Mouse (Mus musculus): ENCODE measurements at regions not wholly inside any gene's neighbourhood (a gene's known extent, or its start where the extent isn't known, plus 50 kb on each side); places are given as distances from the start of the nearest gene placed in this dataset.

DNA sequence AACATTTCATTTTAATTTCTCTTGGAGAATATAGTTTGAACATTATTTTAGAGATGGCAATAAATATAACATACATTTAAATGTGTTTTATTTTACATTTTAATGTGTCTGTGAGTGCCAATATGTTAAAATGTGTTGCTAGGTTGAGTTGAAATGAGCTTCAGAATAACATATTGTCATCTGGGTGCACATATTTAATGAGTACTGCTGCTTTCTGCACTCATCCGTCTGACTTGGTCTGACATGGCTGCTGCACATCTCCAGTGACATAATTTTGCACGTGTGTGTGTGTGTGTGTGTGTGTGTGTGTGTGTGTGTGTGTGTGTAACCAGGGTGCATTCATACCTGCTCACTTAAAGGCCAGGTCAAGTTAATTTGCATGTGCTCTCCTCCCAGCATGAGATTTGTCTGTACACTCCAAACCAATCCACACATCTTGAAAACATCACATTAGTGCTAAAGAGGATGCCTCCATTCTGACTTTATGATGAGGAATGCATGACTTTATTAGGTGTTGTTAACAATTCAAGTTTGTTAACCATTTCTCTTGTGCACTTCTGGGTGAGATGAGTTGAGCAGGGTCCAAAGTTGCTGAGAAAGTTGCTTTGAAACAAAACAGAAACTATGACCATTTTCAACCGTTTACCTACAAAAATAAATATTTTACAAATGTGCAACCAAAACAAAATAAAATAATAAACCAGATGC, 334.6 kb downstream of the C1d start:
- no peak overlapping the region for H3K4me2 ChIP-seq (ENCODE audit: low read length)
- no peaks in the 10 kb centered on the region for H3K36me3 ChIP-seq (ENCODE audit: control insufficient read depth, insufficient read depth, low read length)
- H3K4me1 ChIP-seq (ENCODE audit: control insufficient read depth in 2 of 2, insufficient read depth in 2 of 2, low read length in 2 of 2) = no peaks in the 10 kb centered on the region
- H3K27me3 ChIP-seq (ENCODE audit: control insufficient read depth, insufficient read depth, low read length) = no peaks in the 10 kb centered on the region
- H3K9me3 ChIP-seq (ENCODE audit: control insufficient read depth, low read length) = no peaks in the 10 kb centered on the region
- no peak overlapping the region for H3K4me3 ChIP-seq (ENCODE audit: control insufficient read depth in 1 of 2, insufficient read depth in 1 of 2, low read depth in 1 of 2, low read length in 2 of 2)
- WGBS = 55% methylated on average over 3 of the region's 3 CpGs
- no peak overlapping the region for H3K27ac ChIP-seq (replicated peaks in 1 of 2; ENCODE audit: control insufficient read depth in 1 of 2, insufficient read depth in 1 of 2, low read depth in 2 of 2, low read length in 2 of 2)
- no peak overlapping the region for H3K9ac ChIP-seq (ENCODE audit: low read length)
- no peak for ATAC-seq (ENCODE audit: insufficient number of reproducible peaks, insufficient read depth, low FRiP score, low read depth)

GRCm38 (mm10) chr11:17603726-17604493, 346.5 kb downstream of the C1d start:
- Histone ChIP-seq H3K9me3 (ENCODE audit: control insufficient read depth, low read length) (no peaks in the 10 kb centered on the region), H3K9ac (ENCODE audit: low read length) (no peak overlapping the region), H3K4me3 (ENCODE audit: control insufficient read depth in 1 of 2, insufficient read depth in 1 of 2, low read depth in 1 of 2, low read length in 2 of 2) (no peak overlapping the region), H3K27me3 (ENCODE audit: control insufficient read depth, insufficient read depth, low read length) (no peaks in the 10 kb centered on the region), H3K4me1 (ENCODE audit: control insufficient read depth in 2 of 2, insufficient read depth in 2 of 2, low read length in 2 of 2) (no peaks in the 10 kb centered on the region), H3K27ac (replicated peaks in 1 of 2; ENCODE audit: control insufficient read depth in 1 of 2, insufficient read depth in 1 of 2, low read depth in 2 of 2, low read length in 2 of 2) (peak overlapping the region in 1 of 2 experiments; percentile 42; a peak in 1 of 4 replicates), H3K4me2 (ENCODE audit: low read length) (no peak overlapping the region), H3K36me3 (ENCODE audit: control insufficient read depth, insufficient read depth, low read length) (no peaks in the 10 kb centered on the region)
- 66% methylated on average over 6 of the region's 6 CpGs for WGBS
- ATAC-seq (ENCODE audit: insufficient number of reproducible peaks, insufficient read depth, low FRiP score, low read depth) = no peak

GRCm38 (mm10) chr11:17620462-17621248, 333.0 kb downstream of the Etaa1 start:
- Histone ChIP-seq H3K4me1 (ENCODE audit: control insufficient read depth in 2 of 2, insufficient read depth in 2 of 2, low read length in 2 of 2) (no peaks in the 10 kb centered on the region), H3K9me3 (ENCODE audit: control insufficient read depth, low read length) (no peaks in the 10 kb centered on the region), H3K27me3 (ENCODE audit: control insufficient read depth, insufficient read depth, low read length) (no peaks in the 10 kb centered on the region), H3K9ac (ENCODE audit: low read length) (no peak overlapping the region), H3K27ac (replicated peaks in 1 of 2; ENCODE audit: control insufficient read depth in 1 of 2, insufficient read depth in 1 of 2, low read depth in 2 of 2, low read length in 2 of 2) (no peak overlapping the region), H3K4me3 (ENCODE audit: control insufficient read depth in 1 of 2, insufficient read depth in 1 of 2, low read depth in 1 of 2, low read length in 2 of 2) (no peak overlapping the region), H3K36me3 (ENCODE audit: control insufficient read depth, insufficient read depth, low read length) (no peaks in the 10 kb centered on the region), H3K4me2 (ENCODE audit: low read length) (no peak overlapping the region)
- 71% methylated on average over 3 of the region's 3 CpGs for WGBS
- ATAC-seq (ENCODE audit: insufficient number of reproducible peaks, insufficient read depth, low FRiP score, low read depth) = no peak

DNA sequence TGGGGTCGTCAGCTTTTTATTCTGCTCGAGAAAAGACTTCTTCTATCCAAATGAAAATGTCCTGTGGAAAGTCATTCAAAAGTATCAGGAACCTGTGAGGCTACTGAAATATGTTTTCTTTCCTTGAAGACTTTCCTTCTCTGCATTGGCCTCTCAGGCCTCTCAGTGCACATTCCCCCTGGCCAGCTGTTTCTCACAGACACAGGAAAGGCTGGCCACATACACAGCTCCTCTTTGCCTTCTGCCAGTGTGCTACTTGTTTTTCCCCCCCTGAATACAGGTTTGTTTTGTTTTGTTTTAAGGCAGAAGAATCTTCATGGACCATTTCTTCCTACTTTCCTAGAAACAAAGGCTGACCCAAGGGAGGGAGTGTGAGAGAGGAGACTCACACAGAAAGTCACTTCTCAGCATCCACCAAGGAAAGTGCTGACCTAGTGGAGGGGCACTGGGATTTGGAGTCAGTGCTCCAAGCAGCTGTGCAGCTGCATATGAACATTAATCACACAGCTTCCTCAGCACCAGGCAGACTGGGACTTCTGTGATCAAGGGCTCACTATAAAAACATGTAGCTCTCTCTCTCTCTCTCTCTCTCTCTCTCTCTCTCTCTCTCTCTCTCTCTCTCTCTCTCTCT, 324.0 kb downstream of the Etaa1 start:
- H3K4me2 ChIP-seq (ENCODE audit: low read length) = no peak overlapping the region
- H3K9ac ChIP-seq (ENCODE audit: low read length) = no peak overlapping the region
- 75% methylated on average over 2 of the region's 2 CpGs for WGBS
- H3K4me1 ChIP-seq (ENCODE audit: control insufficient read depth in 2 of 2, insufficient read depth in 2 of 2, low read length in 2 of 2) = no peaks in the 10 kb centered on the region
- no peaks in the 10 kb centered on the region for H3K36me3 ChIP-seq (ENCODE audit: control insufficient read depth, insufficient read depth, low read length)
- H3K9me3 ChIP-seq (ENCODE audit: control insufficient read depth, low read length) = no peaks in the 10 kb centered on the region
- no peak overlapping the region for H3K27ac ChIP-seq (replicated peaks in 1 of 2; ENCODE audit: control insufficient read depth in 1 of 2, insufficient read depth in 1 of 2, low read depth in 2 of 2, low read length in 2 of 2)
- no peak for ATAC-seq (ENCODE audit: insufficient number of reproducible peaks, insufficient read depth, low FRiP score, low read depth)
- no peaks in the 10 kb centered on the region for H3K27me3 ChIP-seq (ENCODE audit: control insufficient read depth, insufficient read depth, low read length)
- no peak overlapping the region for H3K4me3 ChIP-seq (ENCODE audit: control insufficient read depth in 1 of 2, insufficient read depth in 1 of 2, low read depth in 1 of 2, low read length in 2 of 2)

DNA sequence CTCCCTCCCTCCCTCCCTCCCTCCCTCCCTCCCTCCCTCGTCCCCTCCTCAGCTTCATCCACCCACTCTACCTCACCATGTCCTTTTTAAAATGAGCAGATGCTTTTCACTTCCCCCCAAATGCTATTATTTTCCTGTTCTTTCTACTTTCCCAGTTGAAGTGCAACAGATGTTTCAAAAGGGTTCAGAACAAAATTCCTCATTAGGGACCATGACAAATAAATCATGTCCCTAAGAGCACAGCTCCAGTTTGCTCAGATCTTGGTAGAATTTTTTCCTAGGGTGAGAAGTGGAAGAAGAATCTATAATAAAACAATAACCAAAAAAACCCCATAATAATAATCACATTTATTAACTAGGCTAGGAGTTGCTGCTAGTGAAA, 323.5 kb downstream of the Etaa1 start:
- H3K4me2 ChIP-seq (ENCODE audit: low read length) = no peak overlapping the region
- 50% methylated on average over 1 of the region's 1 CpGs for WGBS
- ATAC-seq (ENCODE audit: insufficient number of reproducible peaks, insufficient read depth, low FRiP score, low read depth) = no peak

GRCm38 (mm10) chr11:17637158-17637557, 316.5 kb downstream of the Etaa1 start:
- 68% methylated on average over 3 of the region's 3 CpGs for WGBS
- no peaks in the 10 kb centered on the region for H3K4me1 ChIP-seq (ENCODE audit: control insufficient read depth in 2 of 2, insufficient read depth in 2 of 2, low read length in 2 of 2)
- no peak overlapping the region for H3K4me2 ChIP-seq (ENCODE audit: low read length)
- H3K27me3 ChIP-seq (ENCODE audit: control insufficient read depth, insufficient read depth, low read length) = no peaks in the 10 kb centered on the region
- no peak overlapping the region for H3K27ac ChIP-seq (replicated peaks in 1 of 2; ENCODE audit: control insufficient read depth in 1 of 2, insufficient read depth in 1 of 2, low read depth in 2 of 2, low read length in 2 of 2)
- no peak overlapping the region for H3K4me3 ChIP-seq (ENCODE audit: control insufficient read depth in 1 of 2, insufficient read depth in 1 of 2, low read depth in 1 of 2, low read length in 2 of 2)
- no peak for ATAC-seq (ENCODE audit: insufficient number of reproducible peaks, insufficient read depth, low FRiP score, low read depth)
- H3K36me3 ChIP-seq (ENCODE audit: control insufficient read depth, insufficient read depth, low read length) = no peaks in the 10 kb centered on the region
- no peak overlapping the region for H3K9ac ChIP-seq (ENCODE audit: low read length)
- H3K9me3 ChIP-seq (ENCODE audit: control insufficient read depth, low read length) = no peaks in the 10 kb centered on the region

More for the DNA sequence above, 323.5 kb downstream of the Etaa1 start:
- Histone ChIP-seq H3K4me3 (ENCODE audit: control insufficient read depth in 1 of 2, insufficient read depth in 1 of 2, low read depth in 1 of 2, low read length in 2 of 2) (no peak overlapping the region), H3K27me3 (ENCODE audit: control insufficient read depth, insufficient read depth, low read length) (no peaks in the 10 kb centered on the region), H3K9ac (ENCODE audit: low read length) (no peak overlapping the region), H3K9me3 (ENCODE audit: control insufficient read depth, low read length) (no peaks in the 10 kb centered on the region), H3K4me1 (ENCODE audit: control insufficient read depth in 2 of 2, insufficient read depth in 2 of 2, low read length in 2 of 2) (no peaks in the 10 kb centered on the region), H3K36me3 (ENCODE audit: control insufficient read depth, insufficient read depth, low read length) (no peaks in the 10 kb centered on the region), H3K27ac (replicated peaks in 1 of 2; ENCODE audit: control insufficient read depth in 1 of 2, insufficient read depth in 1 of 2, low read depth in 2 of 2, low read length in 2 of 2) (no peak overlapping the region)

DNA sequence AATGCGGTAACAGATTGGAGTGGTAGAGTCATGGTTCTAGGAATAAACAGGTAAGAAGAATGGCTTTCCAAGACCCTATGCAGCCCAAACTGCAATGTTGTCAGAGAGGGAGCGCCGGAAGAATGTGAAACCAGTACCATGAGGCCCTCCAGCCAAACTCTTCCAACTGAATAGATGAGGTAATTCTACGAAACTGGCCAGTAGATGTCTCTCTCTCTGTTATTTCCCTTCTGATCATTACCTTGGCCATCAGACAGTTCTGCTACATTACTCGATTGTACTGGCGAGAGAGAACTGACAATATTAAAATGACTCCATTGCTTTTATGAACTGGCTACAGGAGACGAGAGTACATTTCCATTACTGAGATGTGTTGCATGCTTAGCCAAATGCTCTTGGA, 313.8 kb downstream of the Etaa1 start:
- Histone ChIP-seq H3K9me3 (ENCODE audit: control insufficient read depth, low read length) (no peaks in the 10 kb centered on the region), H3K27me3 (ENCODE audit: control insufficient read depth, insufficient read depth, low read length) (no peaks in the 10 kb centered on the region), H3K9ac (ENCODE audit: low read length) (no peak overlapping the region), H3K36me3 (ENCODE audit: control insufficient read depth, insufficient read depth, low read length) (no peaks in the 10 kb centered on the region), H3K4me1 (ENCODE audit: control insufficient read depth in 2 of 2, insufficient read depth in 2 of 2, low read length in 2 of 2) (no peaks in the 10 kb centered on the region), H3K4me3 (ENCODE audit: control insufficient read depth in 1 of 2, insufficient read depth in 1 of 2, low read depth in 1 of 2, low read length in 2 of 2) (no peak overlapping the region), H3K4me2 (ENCODE audit: low read length) (no peak overlapping the region), H3K27ac (replicated peaks in 1 of 2; ENCODE audit: control insufficient read depth in 1 of 2, insufficient read depth in 1 of 2, low read depth in 2 of 2, low read length in 2 of 2) (no peak overlapping the region)
- 69% methylated on average over 7 of the region's 7 CpGs for WGBS
- no peak for ATAC-seq (ENCODE audit: insufficient number of reproducible peaks, insufficient read depth, low FRiP score, low read depth)

Measured in heart, embryonic 14.5 days (tissue).